Mouse (Mus musculus) lung, embryonic 14.5 days (tissue): ENCODE data around the gene RPS10-NUDT3. TPM values are rescaled to one million over a fixed set of nuclear protein-coding genes. Genes with fewer than 3 reads are reported as not detected.
"Not testable (repeated sequence)": the region's sequence is repeated elsewhere in the genome, so short reads cannot be mapped to it uniquely, and the experiment has no call there.

Experiments
- ATAC-seq: fragments of 200-750 bp; cut with Nextera tagmentation; 2 replicates; pipeline ENCODE4 v1.8.0; 2017; ENCODE audit warnings: mild to moderate bottlenecking, moderate TSS enrichment, moderate library complexity; ENCODE audit not compliant: insufficient read depth
- DNase-seq: peaks from one replicate; pipeline ENCODE4 v3.0.0-alpha.2; 2015
- H3K27ac ChIP-seq: fragments of 300-500 bp; sonication (generic); 2 replicates; pipeline ENCODE4 v1.5.1; 2014; ENCODE audit warnings: low read depth, mild to moderate bottlenecking, moderate library complexity
- H3K27me3 ChIP-seq: fragments of 300-500 bp; sonication (generic); 2 replicates; pipeline ENCODE4 v1.6.1; 2014; ENCODE audit warnings: low read length, control low read depth; ENCODE audit not compliant: insufficient read depth
- H3K36me3 ChIP-seq: fragments of 300-500 bp; sonication (generic); 2 replicates; pipeline ENCODE4 v1.6.1; 2014; ENCODE audit warnings: control low read depth; ENCODE audit not compliant: insufficient read depth
- H3K4me1 ChIP-seq: fragments of 300-500 bp; sonication (generic); 2 replicates; pipeline ENCODE4 v1.6.1; 2014; ENCODE audit warnings: antibody characterized with exemption, control low read depth; ENCODE audit not compliant: insufficient read depth
- H3K4me2 ChIP-seq: fragments of 300-500 bp; sonication (generic); 2 replicates; pipeline ENCODE4 v1.6.1; 2014; ENCODE audit warnings: mild to moderate bottlenecking
- H3K4me3 ChIP-seq: fragments of 300-500 bp; sonication (generic); 2 replicates; pipeline ENCODE4 v1.5.1; 2014; ENCODE audit warnings: low read depth, low read length
- H3K9ac ChIP-seq: fragments of 300-500 bp; sonication (generic); 2 replicates; pipeline ENCODE4 v1.6.1; 2014
- H3K9me3 ChIP-seq: fragments of 300-500 bp; sonication (generic); 2 replicates; pipeline ENCODE4 v1.6.1; 2016; ENCODE audit warnings: low read depth, low read length, control low read depth
- CTCF ChIP-seq: IDR thresholded peaks from 2 replicates; pipeline ENCODE4 v1.5.1; 2016; ENCODE audit warnings: antibody characterized with exemption, low read depth
- WGBS: fragments of 180-500 bp; shearing (Covaris S2); extraction: QIAGEN DNeasy Blood & Tissue Kit; methylation state at CpG from one replicate; pipeline ENCODE4 v1.1.7; 2014; 5-methylcytosine and 5-hydroxymethylcytosine counted together
- polyA plus RNA-seq: library from polyadenylated mRNA; unstranded; fragments of >200 nt; fragmentation: Nextera tagmentation; extraction: Ambion mirVana; gene quantifications from 2 replicates; pipeline ENCODE4 v1.2.1, GENCODE M21; 2014

Gene RPS10-NUDT3
- polyA plus RNA-seq, 1 experiment from 2014 or later = not detected

GRCm38 (mm10) chr17:27642491-27643062 is 7.6 kb upstream of the RPS10-NUDT3 start:
- no peak for TF ChIP-seq CTCF
- H3K9me3 ChIP-seq = no peaks in the 10 kb centered on the region
- peak overlapping the region; percentile 31 for H3K4me2 ChIP-seq
- DNase-seq (peak; percentile 87), ATAC-seq (peak; percentile 86)
- H3K27ac ChIP-seq = peak overlapping the region; percentile 48
- no peak overlapping the region for H3K9ac ChIP-seq
- H3K36me3 ChIP-seq = no peaks in the 10 kb centered on the region
- no peaks in the 10 kb centered on the region for H3K27me3 ChIP-seq
- 9% methylated on average over 12 of the region's 12 CpGs for WGBS
- no peak overlapping the region for H3K4me3 ChIP-seq
- H3K4me1 ChIP-seq = no peaks in the 10 kb centered on the region

- H3K9ac ChIP-seq, H3K4me2 ChIP-seq, H3K27ac ChIP-seq, H3K4me1 ChIP-seq, H3K9me3 ChIP-seq, H3K4me3 ChIP-seq, DNase-seq, H3K36me3 ChIP-seq, ATAC-seq, H3K27me3 ChIP-seq: not testable (repeated sequence)
- 86% methylated on average over 6 of the region's 6 CpGs for WGBS
- TF ChIP-seq CTCF = 0 out of 2 replicates have a peak, but pooled peaks have one; percentile 2
Measured at GRCm38 (mm10) chr17:27639851-27640250, 4.8 kb upstream of the RPS10-NUDT3 start.

- WGBS = 74% methylated on average over 20 of the region's 20 CpGs
- peak; percentile 37; the same call in 1 of the 2 replicates for TF ChIP-seq CTCF
- Histone ChIP-seq H3K4me3 (no peak overlapping the region), H3K27me3 (no peaks in the 10 kb centered on the region), H3K9me3 (no peaks in the 10 kb centered on the region), H3K4me2 (no peak overlapping the region), H3K4me1 (peaks cover 8% of the 10 kb centered on the region), H3K27ac (no peak overlapping the region), H3K36me3 (peaks cover 4% of the 10 kb centered on the region), H3K9ac (no peak overlapping the region)
- no peak for DNase-seq
- no peak for ATAC-seq
Measured at GRCm38 (mm10) chr17:27638921-27639332, 3.9 kb upstream of the RPS10-NUDT3 start.

- Histone ChIP-seq H3K9ac (no peak overlapping the region), H3K4me1 (peaks cover 13% of the 10 kb centered on the region), H3K4me2 (no peak overlapping the region), H3K27me3 (no peaks in the 10 kb centered on the region), H3K4me3 (no peak overlapping the region), H3K36me3 (peaks cover 20% of the 10 kb centered on the region), H3K27ac (peak overlapping the region; percentile 46; the same call in 1 of the 2 replicates), H3K9me3 (no peaks in the 10 kb centered on the region)
- DNase-seq (no peak), ATAC-seq (no peak)
- TF ChIP-seq CTCF = no peak
- WGBS = 50% methylated on average over 9 of the region's 9 CpGs
Measured at GRCm38 (mm10) chr17:27637333-27637732, 2.3 kb upstream of the RPS10-NUDT3 start.

- peak within 1 kb of the TSS; percentile 16; the same call in 1 of the 2 replicates for H3K9ac ChIP-seq
- ATAC-seq (no peak), DNase-seq (peak; percentile 55)
- no peaks in the 10 kb centered on the region for H3K27me3 ChIP-seq
- WGBS = 43% methylated on average over 18 of the region's 18 CpGs
- peaks cover 13% of the 10 kb centered on the region for H3K4me1 ChIP-seq
- H3K4me3 ChIP-seq = peak within 1 kb of the TSS; percentile 99
- TF ChIP-seq CTCF = no peak
- peaks cover 30% of the 10 kb centered on the region for H3K36me3 ChIP-seq
- H3K27ac ChIP-seq = peak within 1 kb of the TSS; percentile 91; the same call in 1 of the 2 replicates
- no peaks in the 10 kb centered on the region for H3K9me3 ChIP-seq
- peak within 1 kb of the TSS; percentile 88 for H3K4me2 ChIP-seq
Measured at GRCm38 (mm10) chr17:27636132-27637020, 1.4 kb upstream of the RPS10-NUDT3 start, which contains the start of gene Rps10. Gene Rps10 (minus strand): TSS chr17:27636669.

GRCm38 (mm10) chr17:27635575-27635903 is 517 bp upstream of the RPS10-NUDT3 start:
- not testable (repeated sequence) for H3K27me3 ChIP-seq, ATAC-seq, H3K9me3 ChIP-seq, DNase-seq
- 36% methylated on average over 9 of the region's 9 CpGs for WGBS
- peaks cover 13% of the 10 kb centered on the region for H3K4me1 ChIP-seq
- peak overlapping the region; percentile 91; the same call in 1 of the 2 replicates for H3K27ac ChIP-seq
- peak overlapping the region; percentile 88 for H3K4me2 ChIP-seq
- H3K4me3 ChIP-seq = peak overlapping the region; percentile 99
- H3K36me3 ChIP-seq = peaks cover 38% of the 10 kb centered on the region
- H3K9ac ChIP-seq = peak overlapping the region; percentile 98; the same call in 1 of the 2 replicates
